Mouse (Mus musculus): ENCODE data around the gene Fahd2a. TPM values are rescaled to one million over a fixed set of nuclear protein-coding genes. Genes with fewer than 3 reads are reported as not detected.
A peak's percentile ranks its signal among the peaks of the same experiment; 100 is the strongest.

Gene Fahd2a
- 22.1 and 27.5 TPM in 2 replicates for polyA plus RNA-seq (2015; fragmentation: Nextera tagmentation; extraction: Ambion mirVana)

DNA sequence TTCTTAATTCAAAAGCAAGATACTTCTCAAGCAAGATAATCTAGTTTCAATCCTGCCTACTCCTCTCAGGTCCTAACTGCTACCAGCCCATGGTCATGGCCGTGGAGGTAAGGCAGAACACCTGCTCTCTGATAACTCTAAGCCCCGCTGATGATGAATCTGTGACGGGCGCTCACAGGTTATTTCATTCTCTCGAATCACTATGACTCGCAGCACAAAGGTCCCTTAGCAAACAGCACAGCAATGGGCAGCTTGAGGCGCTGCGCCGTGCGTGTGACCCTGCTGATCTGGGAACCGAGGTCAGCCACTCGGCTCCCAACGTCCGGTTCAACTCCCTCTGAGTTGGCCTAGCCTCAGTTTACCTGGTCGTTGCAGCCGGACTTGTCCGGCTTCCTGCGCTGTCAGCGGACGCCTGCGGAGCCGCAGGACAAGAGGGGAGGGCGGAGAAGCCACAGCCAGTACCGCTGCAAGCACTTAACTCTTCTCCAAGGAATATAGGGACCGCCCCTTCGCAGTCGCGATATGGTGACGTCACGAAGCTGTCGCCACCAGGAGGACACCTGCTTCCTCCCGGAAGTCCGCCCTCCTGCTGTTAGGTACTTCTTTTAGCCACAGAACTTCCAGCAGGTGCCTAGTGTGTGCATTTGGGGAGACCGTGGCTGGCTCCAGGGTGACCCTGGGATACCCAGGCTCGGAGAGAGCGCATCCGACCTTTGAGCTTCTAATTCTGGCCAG, at the start of gene Fahd2a:
Gene Fahd2a, minus strand, starts transcription at position 511 of the 735 bp plus-strand sequence.
- WGBS, result 3% methylated on average over 37 of the region's 37 CpGs

DNA sequence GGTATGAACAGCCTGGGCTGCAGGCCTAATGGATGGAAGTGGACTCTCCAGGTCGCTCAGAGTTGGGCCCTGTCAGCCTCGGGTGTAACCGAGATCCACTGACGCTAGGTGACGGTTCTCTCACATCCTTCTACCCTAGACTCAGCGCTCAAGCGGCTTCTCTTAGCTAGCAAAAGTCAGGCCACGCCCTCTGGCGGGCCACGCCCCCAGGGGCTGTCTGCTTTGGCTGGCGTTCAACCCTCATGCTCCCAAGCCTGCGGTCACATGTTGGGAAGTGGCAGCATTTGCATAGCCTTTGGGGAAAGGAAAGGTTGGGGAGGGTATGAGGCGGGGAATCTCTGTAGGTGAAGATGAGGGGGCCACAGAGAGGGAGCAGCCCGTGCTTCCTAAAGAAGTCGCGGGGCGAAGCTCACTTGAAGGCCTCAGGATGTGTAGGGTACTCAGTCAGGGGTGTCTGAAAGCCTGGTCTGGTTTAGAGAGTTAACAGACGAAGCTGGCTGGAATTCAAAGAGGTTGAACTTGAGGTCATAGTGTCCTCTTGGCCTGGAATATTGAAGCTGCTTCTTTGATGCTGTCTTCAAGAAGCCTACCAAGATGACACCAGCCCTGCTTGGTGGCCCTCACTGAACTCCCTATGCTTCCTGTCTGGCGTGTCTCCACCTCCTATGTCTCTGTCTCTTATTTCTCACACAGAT, 40.3 kb upstream of the Fahd2a start:
- no peak overlapping the region for H3K27ac ChIP-seq
- H3K27me3 ChIP-seq, result peaks cover 65% of the 10 kb centered on the region
- 8% methylated on average over 19 of the region's 19 CpGs for WGBS
- peaks cover 37% of the 10 kb centered on the region for H3K4me1 ChIP-seq
- H3K4me3 ChIP-seq, result peak overlapping the region; percentile 15
- peak; percentile 55; the same call in 1 of the 2 replicates for ATAC-seq (ENCODE audit: insufficient number of reproducible peaks, low FRiP score, low TSS enrichment, low read depth)
- no peaks in the 10 kb centered on the region for H3K9me3 ChIP-seq
- peak overlapping the region; percentile 38 for H3K4me2 ChIP-seq
- H3K36me3 ChIP-seq, result no peaks in the 10 kb centered on the region
- H3K9ac ChIP-seq, result peak overlapping the region; percentile 0; the same call in 1 of the 2 replicates

More for the DNA sequence above, at the start of gene Fahd2a:
- H3K9me3 ChIP-seq, result no peaks in the 10 kb centered on the region
- H3K4me2 ChIP-seq, result peak within 1 kb of the TSS; percentile 69
- peak; percentile 73 for ATAC-seq (ENCODE audit: insufficient number of reproducible peaks, low FRiP score, low TSS enrichment, low read depth)
- H3K9ac ChIP-seq, result peak within 1 kb of the TSS; percentile 44
- no peaks in the 10 kb centered on the region for H3K27me3 ChIP-seq
- H3K4me3 ChIP-seq, result peak within 1 kb of the TSS; percentile 62
- H3K4me1 ChIP-seq, result peaks cover 19% of the 10 kb centered on the region
- H3K27ac ChIP-seq, result 0 out of 2 replicates have a peak within 1 kb of the TSS, but pooled peaks have one; percentile 6
- H3K36me3 ChIP-seq, result no peaks in the 10 kb centered on the region

DNA sequence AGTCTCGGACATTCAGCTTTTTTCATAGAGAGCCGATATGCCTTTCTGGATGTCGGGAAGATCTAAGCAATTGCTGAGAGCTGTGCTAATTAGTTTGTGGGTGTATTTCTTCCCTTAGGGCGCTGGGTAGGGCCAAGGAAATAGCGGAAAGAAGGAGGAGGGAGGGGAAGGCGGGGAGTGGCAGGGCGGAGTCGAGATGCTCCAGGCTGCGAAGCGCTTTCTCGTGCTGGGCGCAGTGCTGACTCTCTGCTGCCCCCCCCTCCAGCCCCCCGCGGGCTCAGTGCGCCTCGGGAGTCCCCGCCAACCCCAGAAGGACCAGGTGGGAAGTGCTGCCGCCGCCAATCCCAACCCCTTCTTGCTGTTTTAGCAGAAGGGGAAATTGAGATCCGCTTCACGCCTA, 38.6 kb upstream of the Fahd2a start:
- H3K27ac ChIP-seq, result no peak overlapping the region
- peak overlapping the region; percentile 56 for H3K4me3 ChIP-seq
- no peaks in the 10 kb centered on the region for H3K9me3 ChIP-seq
- H3K27me3 ChIP-seq, result peaks cover 75% of the 10 kb centered on the region
- WGBS, result under 1% methylated on average over 20 of the region's 21 CpGs
- no peak for ATAC-seq (ENCODE audit: insufficient number of reproducible peaks, low FRiP score, low TSS enrichment, low read depth)
- H3K4me1 ChIP-seq, result peaks cover 37% of the 10 kb centered on the region
- no peaks in the 10 kb centered on the region for H3K36me3 ChIP-seq
- H3K9ac ChIP-seq, result no peak overlapping the region
- H3K4me2 ChIP-seq, result peak overlapping the region; percentile 96

DNA sequence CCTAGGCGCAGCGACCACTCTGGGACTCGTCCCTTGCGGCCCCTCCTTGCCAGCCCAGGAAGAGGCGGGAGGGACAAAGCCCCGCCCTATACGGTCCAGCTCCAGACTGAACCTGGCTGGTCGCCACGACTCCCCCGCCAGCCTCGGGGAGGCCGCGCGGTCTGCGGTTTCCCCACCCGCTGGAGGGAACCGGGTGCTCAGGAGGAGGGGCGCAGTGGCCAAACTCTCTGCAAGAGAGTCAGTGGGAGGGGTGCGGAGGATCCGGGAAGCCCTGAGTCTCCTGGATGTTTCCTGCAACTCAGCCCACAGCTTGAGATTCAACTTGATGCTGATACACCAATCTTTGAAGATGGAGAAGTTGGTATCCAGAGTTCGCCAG, 38.2 kb upstream of the Fahd2a start:
- peak overlapping the region; percentile 40 for H3K9ac ChIP-seq
- H3K4me3 ChIP-seq, result peak overlapping the region; percentile 56
- H3K4me2 ChIP-seq, result peak overlapping the region; percentile 96
- peak; percentile 80 for ATAC-seq (ENCODE audit: insufficient number of reproducible peaks, low FRiP score, low TSS enrichment, low read depth)
- peaks cover 37% of the 10 kb centered on the region for H3K4me1 ChIP-seq
- no peak overlapping the region for H3K27ac ChIP-seq
- 0% methylated on average over 20 of the region's 21 CpGs for WGBS
- peaks cover 75% of the 10 kb centered on the region for H3K27me3 ChIP-seq
- H3K36me3 ChIP-seq, result no peaks in the 10 kb centered on the region
- H3K9me3 ChIP-seq, result no peaks in the 10 kb centered on the region

DNA sequence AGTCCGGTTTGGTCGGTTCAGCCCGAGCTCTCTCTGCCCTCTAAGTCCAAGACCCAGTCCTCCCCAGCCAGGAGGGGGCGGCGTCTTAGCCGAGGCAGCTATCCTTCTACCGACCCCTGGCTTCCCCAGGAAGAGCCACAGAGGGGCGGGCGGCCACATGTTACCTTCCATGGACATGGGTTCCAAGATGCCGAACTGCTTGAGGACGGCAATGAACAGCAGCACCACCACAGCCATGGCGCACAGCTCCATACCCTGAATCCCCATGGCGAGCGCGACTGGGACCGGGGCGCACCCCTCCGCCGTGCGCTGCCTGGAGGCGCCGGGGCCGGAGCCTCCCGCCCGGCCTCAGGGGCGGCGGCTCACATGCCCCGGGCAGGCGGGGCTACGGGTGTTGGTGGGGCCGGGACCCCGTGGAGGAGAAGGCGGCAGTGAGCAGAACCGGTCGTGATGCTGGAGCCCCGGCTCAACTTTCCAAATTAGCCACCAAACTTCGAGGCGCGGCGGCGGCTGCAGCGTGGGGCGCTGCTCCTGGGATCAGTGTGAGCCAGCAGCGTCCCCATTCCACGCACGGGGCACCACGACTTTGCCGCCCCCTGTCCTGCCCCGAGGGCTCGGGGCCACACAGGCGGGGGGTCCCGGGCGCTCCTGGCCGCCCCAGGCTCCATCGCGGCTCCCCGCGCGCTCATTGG, 37.6 kb upstream of the Fahd2a start:
- Histone ChIP-seq H3K27me3 (peaks cover 75% of the 10 kb centered on the region), H3K4me1 (peaks cover 37% of the 10 kb centered on the region), H3K27ac (no peak overlapping the region), H3K9me3 (no peaks in the 10 kb centered on the region), H3K9ac (peak overlapping the region; percentile 40), H3K4me2 (peak overlapping the region; percentile 96), H3K4me3 (peak overlapping the region; percentile 56), H3K36me3 (no peaks in the 10 kb centered on the region)
- WGBS, result under 1% methylated on average over 59 of the region's 59 CpGs
- no peak for ATAC-seq (ENCODE audit: insufficient number of reproducible peaks, low FRiP score, low TSS enrichment, low read depth)

- no peak overlapping the region for H3K4me2 ChIP-seq
- no peak overlapping the region for H3K9ac ChIP-seq
- WGBS, result 52% methylated on average over 10 of the region's 10 CpGs
- no peak for ATAC-seq (ENCODE audit: insufficient number of reproducible peaks, low FRiP score, low TSS enrichment, low read depth)
- no peak overlapping the region for H3K27ac ChIP-seq
- no peak overlapping the region for H3K4me3 ChIP-seq
- H3K9me3 ChIP-seq, result no peaks in the 10 kb centered on the region
- no peaks in the 10 kb centered on the region for H3K36me3 ChIP-seq
- peaks cover 34% of the 10 kb centered on the region for H3K4me1 ChIP-seq
- peaks cover 59% of the 10 kb centered on the region for H3K27me3 ChIP-seq
Measured at GRCm38 (mm10) chr2:127479763-127480162, 35.4 kb upstream of the Fahd2a start.

DNA sequence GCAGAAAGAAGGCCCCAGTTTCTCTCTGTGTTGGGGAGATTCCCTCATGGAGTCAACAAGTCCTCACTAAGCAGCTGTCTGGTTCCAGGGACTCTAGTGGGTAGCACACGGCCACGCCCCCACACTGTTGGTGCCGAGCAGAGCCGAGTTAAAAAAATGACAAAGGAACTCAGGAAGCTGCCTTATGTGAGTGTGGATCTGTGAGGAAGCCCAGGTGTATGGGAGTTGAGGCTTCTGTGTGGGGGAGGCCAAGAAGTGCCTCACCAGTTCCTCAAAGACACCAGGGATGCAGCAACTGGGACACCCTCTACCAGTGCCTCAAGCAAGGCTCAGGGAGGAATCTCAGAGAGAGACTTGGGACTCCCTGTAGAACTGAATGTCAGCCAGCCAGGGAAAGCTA, 34.8 kb upstream of the Fahd2a start:
- Histone ChIP-seq H3K4me2 (no peak overlapping the region), H3K36me3 (no peaks in the 10 kb centered on the region), H3K4me3 (no peak overlapping the region), H3K9me3 (no peaks in the 10 kb centered on the region), H3K27me3 (peaks cover 54% of the 10 kb centered on the region), H3K27ac (no peak overlapping the region), H3K4me1 (peaks cover 28% of the 10 kb centered on the region), H3K9ac (no peak overlapping the region)
- WGBS, result 57% methylated on average over 4 of the region's 4 CpGs
- no peak for ATAC-seq (ENCODE audit: insufficient number of reproducible peaks, low FRiP score, low TSS enrichment, low read depth)

GRCm38 (mm10) chr2:127472279-127472678, 27.9 kb upstream of the Fahd2a start:
- Histone ChIP-seq H3K4me2 (no peak overlapping the region), H3K36me3 (no peaks in the 10 kb centered on the region), H3K27ac (no peak overlapping the region), H3K9ac (no peak overlapping the region), H3K4me3 (no peak overlapping the region), H3K4me1 (no peaks in the 10 kb centered on the region), H3K27me3 (no peaks in the 10 kb centered on the region), H3K9me3 (no peaks in the 10 kb centered on the region)
- no peak for ATAC-seq (ENCODE audit: insufficient number of reproducible peaks, low FRiP score, low TSS enrichment, low read depth)
- 67% methylated on average over 3 of the region's 3 CpGs for WGBS

GRCm38 (mm10) chr2:127471281-127471680, 26.9 kb upstream of the Fahd2a start:
- H3K9ac ChIP-seq, result no peak overlapping the region
- H3K4me1 ChIP-seq, result no peaks in the 10 kb centered on the region
- 88% methylated on average over 8 of the region's 8 CpGs for WGBS
- H3K36me3 ChIP-seq, result no peaks in the 10 kb centered on the region
- H3K4me2 ChIP-seq, result no peak overlapping the region
- H3K27me3 ChIP-seq, result no peaks in the 10 kb centered on the region
- ATAC-seq (ENCODE audit: insufficient number of reproducible peaks, low FRiP score, low TSS enrichment, low read depth), result no peak
- H3K27ac ChIP-seq, result no peak overlapping the region
- no peaks in the 10 kb centered on the region for H3K9me3 ChIP-seq
- no peak overlapping the region for H3K4me3 ChIP-seq

- Histone ChIP-seq H3K27ac (no peak overlapping the region), H3K9me3 (no peaks in the 10 kb centered on the region), H3K36me3 (no peaks in the 10 kb centered on the region), H3K4me3 (no peak overlapping the region), H3K4me1 (no peaks in the 10 kb centered on the region), H3K9ac (no peak overlapping the region), H3K27me3 (no peaks in the 10 kb centered on the region), H3K4me2 (no peak overlapping the region)
- no peak for ATAC-seq (ENCODE audit: insufficient number of reproducible peaks, low FRiP score, low TSS enrichment, low read depth)
- 86% methylated on average over 10 of the region's 10 CpGs for WGBS
Measured at GRCm38 (mm10) chr2:127470661-127471060, 26.3 kb upstream of the Fahd2a start.

GRCm38 (mm10) chr2:127470183-127470582, 25.8 kb upstream of the Fahd2a start:
- H3K9ac ChIP-seq, result no peak overlapping the region

GRCm38 (mm10) chr2:127462314-127462713, 17.9 kb upstream of the Fahd2a start:
- Histone ChIP-seq H3K36me3 (no peaks in the 10 kb centered on the region), H3K4me3 (no peak overlapping the region), H3K4me2 (no peak overlapping the region), H3K27me3 (no peaks in the 10 kb centered on the region), H3K4me1 (no peaks in the 10 kb centered on the region), H3K9ac (no peak overlapping the region), H3K9me3 (no peaks in the 10 kb centered on the region), H3K27ac (no peak overlapping the region)
- ATAC-seq (ENCODE audit: insufficient number of reproducible peaks, low FRiP score, low TSS enrichment, low read depth), result no peak
- WGBS, result 7% methylated on average over 8 of the region's 8 CpGs

More at GRCm38 (mm10) chr2:127470183-127470582, 25.8 kb upstream of the Fahd2a start:
- Histone ChIP-seq H3K27me3 (no peaks in the 10 kb centered on the region), H3K4me3 (no peak overlapping the region), H3K4me2 (no peak overlapping the region), H3K36me3 (no peaks in the 10 kb centered on the region), H3K9me3 (no peaks in the 10 kb centered on the region), H3K27ac (no peak overlapping the region), H3K4me1 (no peaks in the 10 kb centered on the region)
- no peak for ATAC-seq (ENCODE audit: insufficient number of reproducible peaks, low FRiP score, low TSS enrichment, low read depth)
- 76% methylated on average over 5 of the region's 5 CpGs for WGBS

Measured in limb, embryonic 15.5 days (tissue).